In genomic region chr12:15840864-15841557, GRCm38 (mm10) we compare ENCODE assay signal across 10 mouse cellular contexts.
"Had no signal": no experiment of that assay in that cellular context is flagged by ENCODE, and none has a peak within 500 bp of the region (broad histone marks: within the 10 kb centered on the region; RNA-seq: fewer than 3 reads in every experiment).

No protein-coding gene starts in this region.

- H3K27me3 ChIP-seq: liver, embryonic 15.5 days; midbrain, embryonic 15.5 days; neural tube, embryonic 12.5 days had no signal

- H3K4me1 ChIP-seq: limb, embryonic 10.5 days; liver, embryonic 15.5 days; midbrain, embryonic 15.5 days; neural tube, embryonic 12.5 days had no signal

- H3K4me3 ChIP-seq: limb, embryonic 10.5 days; liver, embryonic 15.5 days; midbrain, embryonic 15.5 days; neural tube, embryonic 12.5 days had no signal

- H3K36me3 ChIP-seq: limb, embryonic 10.5 days; liver, embryonic 15.5 days; midbrain, embryonic 15.5 days; neural tube, embryonic 12.5 days had no signal

- H3K27ac ChIP-seq: limb, embryonic 10.5 days; liver, embryonic 15.5 days; midbrain, embryonic 15.5 days; neural tube, embryonic 12.5 days had no signal

- DNase-seq: lung, adult 2 months; lung, postnatal 36 days; right cerebral cortex, postnatal 4 days; spleen, adult 18-20 months; thymus, adult 18-20 months; thymus, postnatal 36 days had no signal
